Mouse (Mus musculus) T-helper 17 cell (primary cell): Measurements from ENCODE around the gene Apold1.

ENCODE experiments used
- in situ Hi-C, 2 experiments: fragments of 300-600 bp; cut with MboI, MseI; formaldehyde crosslinking; loops; 1 replicate in 1 of 2; 2 replicates in 1 of 2; pipeline ENCODE4 v1.15.1; 2025; ENCODE audit warnings: high pct_unique_total_duplicates in 2 of 2

Apold1 gene

GRCm38 (mm10) chr6:135024781-135025420 lies 43.4 kb downstream of the Apold1 start:
- in situ Hi-C loops: loop anchor here (5.0 kb wide), 3 partner anchors 47 to 122 kb away; no protein-coding TSS in a partner anchor

GRCm38 (mm10) chr6:135026232-135026631 lies 44.7 kb downstream of the Apold1 start:
- in situ Hi-C loops: loop anchor here (5.0 kb wide), 2 partner anchors 46 to 121 kb away; no protein-coding TSS in a partner anchor

GRCm38 (mm10) chr6:135026755-135027154 lies 45.2 kb downstream of the Apold1 start:
- in situ Hi-C loops: loop anchor here (5.0 kb wide), 2 partner anchors 46 to 121 kb away; no protein-coding TSS in a partner anchor

- in situ Hi-C loops: loop anchor here (5.0 kb wide), 2 partner anchors 43 to 118 kb away; no protein-coding TSS in a partner anchor
Observed at GRCm38 (mm10) chr6:135029246-135029645, 47.7 kb downstream of the Apold1 start.
